Mouse (Mus musculus): ENCODE data around the gene Npvf.
A peak's percentile ranks its signal among the peaks of the same experiment; 100 is the strongest.

Npvf gene

DNA sequence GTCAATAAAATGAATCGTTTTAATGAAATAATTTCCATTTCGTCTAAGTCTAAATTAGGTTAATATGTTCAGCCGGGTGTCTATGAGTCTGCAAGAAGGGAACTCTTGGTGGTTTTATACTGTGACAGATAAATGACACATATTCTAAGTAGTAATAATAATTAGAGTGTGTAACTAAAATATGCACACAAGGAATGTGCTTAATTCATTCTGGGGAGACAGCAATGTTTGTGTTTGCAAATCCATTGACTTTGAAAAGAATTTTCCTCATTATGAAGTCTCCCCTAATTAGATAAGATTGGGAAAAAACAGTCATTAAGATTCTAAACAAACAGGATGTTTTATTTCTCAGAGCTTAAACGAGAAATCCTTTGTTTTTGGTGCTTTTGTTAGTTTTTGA, at the start of gene Npvf:
Npvf (minus strand) TSS at position 84 of the 400 bp plus-strand sequence.
- no peak for DNase-seq (ENCODE audit: low read depth)

- no peak for DNase-seq (ENCODE audit: low read depth)
Observed at GRCm38 (mm10) chr6:50689121-50689815, 35.0 kb upstream of the Npvf start.

- DNase-seq (ENCODE audit: low read depth) = peak; percentile 22
Observed at GRCm38 (mm10) chr6:50684646-50685415, 30.6 kb upstream of the Npvf start.

DNA sequence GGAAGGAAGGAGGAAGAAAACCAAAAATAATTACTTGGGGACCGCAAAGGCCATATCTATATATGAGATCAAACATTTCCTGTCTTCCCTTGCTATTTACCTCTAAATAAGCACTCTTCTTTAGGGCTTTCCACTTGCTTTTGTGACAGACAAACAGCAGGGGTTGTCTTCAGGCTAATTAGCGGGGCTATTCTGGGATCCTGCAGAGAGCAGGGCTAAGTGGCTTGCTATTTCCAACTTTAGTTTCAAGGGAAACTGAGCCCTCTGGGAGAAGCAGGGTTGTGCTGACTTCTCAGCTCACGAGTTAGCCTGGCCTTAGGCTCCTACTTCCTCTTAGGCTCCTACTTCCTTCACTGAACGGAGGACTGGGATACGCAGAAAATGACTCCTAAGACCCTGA, 27.3 kb upstream of the Npvf start:
- no peak for DNase-seq (ENCODE audit: low read depth)

- DNase-seq (ENCODE audit: low read depth) = no peak
Observed at GRCm38 (mm10) chr6:50680224-50681215, 26.3 kb upstream of the Npvf start.

DNA sequence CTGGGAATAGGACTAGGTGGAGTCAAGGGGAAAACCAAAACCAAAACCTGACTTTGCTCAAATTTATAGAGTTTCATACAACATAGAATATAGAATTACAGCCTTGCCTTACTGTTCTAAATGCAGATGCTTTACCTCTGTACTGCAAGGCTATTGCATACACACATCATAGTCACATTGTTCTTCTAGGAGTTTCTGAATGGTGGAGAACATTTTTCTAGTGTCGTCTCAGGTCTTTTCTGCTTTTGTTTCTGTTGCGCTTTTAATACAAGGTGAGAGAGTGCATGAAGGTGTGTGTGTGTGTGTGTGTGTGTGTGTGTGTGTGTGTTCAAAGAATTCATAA, 25.2 kb upstream of the Npvf start:
- no peak for DNase-seq (ENCODE audit: low read depth)

DNA sequence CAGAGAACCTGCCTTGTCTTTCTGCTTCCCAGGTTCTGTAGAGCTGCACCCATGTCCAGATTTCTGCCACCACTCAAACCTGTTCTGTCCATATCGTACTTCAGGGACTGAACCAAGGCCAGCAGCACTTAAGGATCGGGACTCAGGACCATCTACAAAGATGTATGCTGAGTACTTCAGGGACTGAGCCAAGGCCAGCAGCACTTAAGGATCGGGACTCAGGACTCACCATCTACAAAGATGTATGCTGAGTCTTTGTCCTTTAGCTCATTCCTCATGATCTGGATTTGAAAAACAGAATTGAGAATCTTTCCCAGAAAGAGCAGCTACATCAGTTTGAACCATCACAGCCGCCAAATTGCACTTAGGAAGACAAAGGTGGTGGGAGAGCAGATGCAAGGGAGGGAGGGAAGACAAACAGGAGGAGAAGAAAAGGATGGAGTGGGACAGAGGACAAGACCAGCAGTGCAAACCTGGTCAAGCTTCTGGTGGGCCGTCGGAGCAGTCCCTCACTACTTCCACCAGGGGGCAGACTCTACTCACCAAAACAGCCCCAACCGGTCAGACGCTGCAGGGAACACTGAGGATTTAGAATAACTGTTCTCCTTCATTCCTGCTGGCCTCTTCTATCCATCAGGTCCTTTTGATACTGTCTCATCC, 24.7 kb upstream of the Npvf start:
- peak; percentile 43 for DNase-seq (ENCODE audit: low read depth)

DNA sequence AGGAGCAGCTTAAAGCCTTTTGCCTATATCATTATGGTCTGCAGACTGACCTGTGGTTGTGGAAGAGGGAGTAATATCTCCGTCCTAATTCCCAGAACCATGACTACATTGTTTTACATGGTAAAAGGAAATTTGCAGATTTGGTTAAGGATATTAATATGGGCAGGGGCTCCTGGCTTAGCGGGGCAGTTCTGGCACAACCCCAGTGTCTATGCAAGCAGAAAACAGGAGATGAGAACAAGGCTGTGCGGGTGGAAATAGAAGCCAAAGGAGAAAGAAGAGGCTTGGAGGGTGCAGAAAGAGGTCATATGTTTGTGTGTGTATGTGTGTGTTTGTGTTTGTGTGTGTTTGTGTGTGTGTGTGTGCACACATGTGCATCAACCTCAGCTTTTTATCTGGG, 17.0 kb upstream of the Npvf start:
- DNase-seq (ENCODE audit: low read depth) = no peak

GRCm38 (mm10) chr6:50666937-50667336, 12.7 kb upstream of the Npvf start:
- DNase-seq (ENCODE audit: low read depth) = no peak

DNA sequence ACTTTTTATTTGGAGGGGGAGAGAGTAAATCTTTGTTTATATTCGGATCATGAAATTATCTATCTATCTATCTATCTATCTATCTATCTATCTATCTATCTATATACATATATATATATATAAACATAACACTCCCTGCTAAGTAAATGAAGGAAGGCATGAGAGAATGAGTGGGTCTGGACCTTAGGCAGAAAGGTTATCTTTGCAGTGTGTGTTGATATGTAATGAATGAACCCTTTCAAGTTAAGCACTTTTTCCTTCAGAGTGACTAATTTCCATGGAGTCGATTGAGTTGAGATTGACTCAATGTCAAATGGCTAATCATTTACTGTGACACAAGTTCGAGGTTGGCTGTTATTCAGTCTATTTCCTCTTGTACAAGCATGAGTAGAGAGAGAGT, 10.8 kb upstream of the Npvf start:
- no peak for DNase-seq (ENCODE audit: low read depth)

DNA sequence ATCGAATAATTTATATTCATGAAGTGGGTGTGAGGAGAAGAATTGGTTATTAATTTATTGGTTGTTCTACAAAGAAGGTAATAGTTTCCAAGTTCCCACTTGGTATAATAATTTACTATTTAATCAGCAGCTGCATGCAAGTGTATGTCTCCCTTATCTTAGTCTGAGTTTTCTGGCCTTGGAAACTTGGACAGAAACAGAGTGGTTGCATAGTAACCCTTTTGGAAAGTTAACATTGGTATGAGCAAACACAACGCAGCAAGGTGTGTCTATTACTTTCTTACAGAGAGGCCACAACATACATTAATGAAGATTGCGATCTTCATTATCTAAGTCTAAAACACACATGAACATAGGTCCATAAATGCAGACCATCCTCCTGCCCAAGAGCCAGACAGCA, 10.0 kb upstream of the Npvf start:
- DNase-seq (ENCODE audit: low read depth) = no peak

DNA sequence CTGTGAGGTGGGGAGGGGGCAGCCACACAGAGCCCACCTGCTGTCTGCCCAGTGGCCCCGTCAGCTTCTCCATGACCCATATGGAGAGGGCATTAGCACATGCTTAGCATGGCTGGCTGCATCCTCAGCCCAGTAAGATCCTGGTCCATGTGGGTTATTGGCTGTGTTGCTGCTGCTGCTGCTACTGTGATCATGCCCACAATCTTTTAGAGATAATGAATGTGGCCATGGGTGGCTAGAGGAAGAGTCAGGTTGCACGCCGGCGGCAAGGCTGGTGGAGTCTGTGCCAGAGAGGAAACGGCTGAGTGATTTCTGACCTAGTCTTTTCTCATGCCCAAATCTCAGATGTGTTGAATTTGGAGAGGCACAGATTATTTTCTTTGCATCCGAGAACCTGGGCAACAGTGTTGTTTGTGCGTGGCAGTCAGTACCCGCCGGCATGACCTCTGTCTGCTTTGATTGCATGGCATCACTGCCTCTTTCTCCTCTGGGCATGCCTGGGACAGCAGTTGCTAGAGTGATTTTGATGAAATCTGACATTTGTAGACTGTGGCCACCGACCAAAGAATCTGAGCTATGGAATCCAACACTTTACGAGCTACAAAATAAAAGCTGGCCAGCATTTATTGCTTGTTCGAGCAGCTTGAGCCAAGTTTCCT, 8.8 kb upstream of the Npvf start:
- no peak for DNase-seq (ENCODE audit: low read depth)

DNA sequence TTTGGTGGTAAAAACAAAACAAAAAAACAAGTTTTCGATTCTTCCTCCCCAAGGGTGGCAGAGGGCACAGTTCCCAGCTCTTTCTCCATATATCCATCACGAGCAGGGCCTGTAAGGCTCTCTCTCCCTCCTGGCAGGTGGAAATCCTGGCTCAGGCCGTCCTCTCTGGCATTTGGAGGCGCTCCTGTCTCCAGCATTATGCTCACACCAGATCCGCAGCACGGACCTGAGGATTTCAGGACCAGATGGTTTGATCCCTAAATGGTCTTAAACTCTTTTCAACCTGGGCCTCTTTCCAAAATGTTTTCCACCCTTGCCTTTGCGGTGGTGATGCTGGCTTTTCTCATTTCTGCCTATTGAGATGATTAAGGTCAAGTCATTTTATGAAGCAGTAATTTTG, 7.5 kb upstream of the Npvf start:
- no peak for DNase-seq (ENCODE audit: low read depth)

DNA sequence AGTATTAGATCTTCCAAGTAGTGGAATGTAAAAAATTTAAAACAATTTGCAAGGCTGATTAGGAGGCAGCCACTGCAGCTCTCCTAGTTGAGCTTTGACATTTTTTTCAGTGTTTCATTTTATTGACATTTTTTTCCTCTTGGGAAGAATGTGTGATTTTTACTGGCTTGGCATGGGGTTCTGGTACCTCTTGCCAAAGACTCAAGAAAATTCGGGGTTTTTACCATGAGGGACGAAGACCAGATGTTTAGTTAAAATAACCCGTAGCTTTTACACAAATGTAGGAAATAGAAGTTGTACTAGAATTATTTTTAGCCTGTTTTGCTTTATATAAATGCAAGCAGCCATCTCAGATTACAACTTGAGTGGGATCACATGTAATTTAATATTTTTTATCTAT, 4.2 kb upstream of the Npvf start:
- no peak for DNase-seq (ENCODE audit: low read depth)

DNA sequence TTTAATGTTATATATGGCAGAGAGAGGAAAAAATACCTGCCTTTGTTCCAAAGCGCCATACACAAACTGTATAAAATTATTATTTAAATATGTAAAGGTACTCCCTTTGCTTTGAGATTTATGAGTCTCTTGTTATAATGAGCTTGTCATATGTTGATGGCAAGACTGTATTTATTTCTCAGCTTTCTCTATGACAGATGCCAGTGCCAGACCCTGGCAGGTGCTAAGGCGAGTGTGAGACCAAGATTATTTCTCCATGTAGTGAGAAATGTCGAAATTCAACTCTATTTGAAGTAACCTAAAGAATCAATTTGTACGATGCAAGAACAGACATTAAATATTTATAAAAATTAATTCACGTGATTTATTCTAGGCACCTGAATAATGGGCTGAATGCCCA, 3.8 kb upstream of the Npvf start:
- no peak for DNase-seq (ENCODE audit: low read depth)

DNA sequence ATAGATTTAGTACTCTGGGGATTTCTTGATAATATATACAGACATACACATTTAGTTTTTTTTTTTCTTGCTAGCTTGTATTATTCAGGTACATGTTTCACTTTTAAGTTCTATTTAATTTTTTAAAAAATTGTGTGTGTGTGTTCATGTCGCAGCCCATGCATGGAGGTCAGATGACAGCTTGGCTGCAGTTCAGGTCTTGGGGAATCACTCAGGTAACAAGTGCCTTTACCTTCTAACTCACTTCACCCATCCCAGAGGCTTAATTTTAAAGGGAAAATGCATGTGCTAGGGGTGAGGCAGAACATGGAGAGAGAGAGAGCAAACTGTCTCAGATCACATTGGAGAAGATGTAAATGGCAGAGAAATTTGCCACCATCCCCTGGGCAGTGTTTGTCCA, 2.2 kb upstream of the Npvf start:
- DNase-seq (ENCODE audit: low read depth) = no peak

DNA sequence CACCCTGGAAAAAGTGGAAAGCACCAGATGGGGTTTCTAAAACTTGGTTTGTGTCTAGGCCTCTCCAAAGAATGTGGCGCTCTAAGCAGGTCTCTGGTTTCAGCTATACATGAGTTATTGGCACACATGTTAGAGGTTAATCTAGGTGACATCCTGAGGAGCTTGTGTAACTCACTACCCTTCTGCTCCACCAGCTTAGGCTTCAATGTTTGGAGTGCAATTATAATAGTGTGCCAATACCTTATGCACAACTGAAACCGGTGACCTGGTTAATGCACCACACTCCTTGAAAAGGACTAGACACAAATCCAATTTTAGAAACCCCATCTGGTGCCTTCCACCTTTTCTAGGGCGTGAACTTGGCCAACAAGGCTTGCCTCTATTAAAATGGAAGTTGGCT, 1.7 kb upstream of the Npvf start:
- DNase-seq (ENCODE audit: low read depth) = no peak

GRCm38 (mm10) chr6:50647656-50648055, 6.6 kb downstream of the Npvf start:
- DNase-seq (ENCODE audit: low read depth) = no peak

GRCm38 (mm10) chr6:50646659-50647058, 7.6 kb downstream of the Npvf start:
- no peak for DNase-seq (ENCODE audit: low read depth)

GRCm38 (mm10) chr6:50644701-50645100, 9.5 kb downstream of the Npvf start:
- DNase-seq (ENCODE audit: low read depth) = no peak

DNA sequence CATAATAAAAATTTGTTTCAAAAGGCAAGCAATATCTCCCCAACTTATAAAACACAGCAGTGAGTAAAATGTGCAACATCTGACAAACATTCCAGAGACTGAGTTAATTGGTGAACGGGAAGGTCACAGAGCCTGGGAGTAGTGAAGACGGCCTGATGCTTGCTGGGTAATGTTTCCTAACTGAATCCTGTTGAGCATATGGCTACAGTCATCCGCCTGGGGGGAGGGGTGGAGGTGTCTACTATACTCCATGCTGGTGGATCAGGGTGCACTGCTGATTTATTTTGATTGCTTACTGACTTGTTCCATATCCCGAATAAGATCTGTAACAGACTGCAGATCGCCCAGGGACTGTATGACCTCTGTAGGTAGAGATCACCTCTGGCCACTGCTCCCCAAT, 12.3 kb downstream of the Npvf start:
- no peak for DNase-seq (ENCODE audit: low read depth)

DNA sequence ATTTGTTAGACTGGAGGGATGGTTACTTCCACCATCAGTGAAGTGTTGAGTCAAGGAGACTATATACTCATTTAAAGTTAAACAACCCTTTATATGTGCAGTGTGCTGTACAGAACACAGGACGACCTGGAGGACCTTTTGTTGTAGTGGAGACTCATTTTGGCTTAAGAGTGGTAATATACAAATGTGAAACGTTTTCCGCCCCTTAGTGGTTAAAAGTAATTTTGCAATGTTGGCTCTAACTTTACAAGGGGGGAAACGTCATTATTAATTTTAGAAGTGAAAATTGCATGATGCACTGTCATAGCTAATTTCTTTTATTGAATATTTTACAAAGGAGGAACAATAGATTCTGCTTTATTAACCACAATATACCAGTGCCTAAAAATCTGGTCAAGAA, 13.9 kb downstream of the Npvf start:
- no peak for DNase-seq (ENCODE audit: low read depth)
